Mouse (Mus musculus): ENCODE measurements around the gene Iqcc.

The Iqcc gene

GRCm38 (mm10) chr4:129622120-129622802, 3.4 kb upstream of the Iqcc start:
- DNase-seq (ENCODE audit: low read depth, low spot score), result no peak

DNA sequence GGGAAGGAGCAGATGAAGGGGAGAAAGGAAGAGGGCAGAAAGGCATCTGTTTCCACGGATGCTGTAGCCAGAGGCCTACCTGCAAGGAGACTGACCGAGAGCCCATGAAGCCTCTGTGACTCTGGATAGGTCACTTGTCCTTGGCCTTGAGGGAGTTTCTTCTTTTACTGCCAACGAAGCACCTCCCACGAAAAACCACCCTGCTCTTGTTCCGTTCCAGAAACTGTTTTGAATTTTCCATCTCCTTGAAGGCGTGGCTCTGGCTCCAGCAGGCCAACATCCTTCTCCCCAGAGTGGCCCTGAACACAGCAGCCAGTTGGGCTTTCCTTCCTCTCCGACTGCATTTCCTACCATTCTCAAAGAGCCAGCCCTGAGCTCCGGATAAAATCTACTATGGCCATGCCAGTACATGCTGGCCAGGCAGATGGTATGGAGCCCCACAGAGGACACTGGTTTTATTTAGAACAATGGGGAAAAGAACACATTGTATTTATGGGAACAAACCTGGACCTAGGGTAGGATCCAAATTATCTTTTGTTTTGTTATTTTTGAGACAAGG, 2.5 kb upstream of the Iqcc start:
- DNase-seq (ENCODE audit: low read depth, low spot score), result peak; percentile 44

DNA sequence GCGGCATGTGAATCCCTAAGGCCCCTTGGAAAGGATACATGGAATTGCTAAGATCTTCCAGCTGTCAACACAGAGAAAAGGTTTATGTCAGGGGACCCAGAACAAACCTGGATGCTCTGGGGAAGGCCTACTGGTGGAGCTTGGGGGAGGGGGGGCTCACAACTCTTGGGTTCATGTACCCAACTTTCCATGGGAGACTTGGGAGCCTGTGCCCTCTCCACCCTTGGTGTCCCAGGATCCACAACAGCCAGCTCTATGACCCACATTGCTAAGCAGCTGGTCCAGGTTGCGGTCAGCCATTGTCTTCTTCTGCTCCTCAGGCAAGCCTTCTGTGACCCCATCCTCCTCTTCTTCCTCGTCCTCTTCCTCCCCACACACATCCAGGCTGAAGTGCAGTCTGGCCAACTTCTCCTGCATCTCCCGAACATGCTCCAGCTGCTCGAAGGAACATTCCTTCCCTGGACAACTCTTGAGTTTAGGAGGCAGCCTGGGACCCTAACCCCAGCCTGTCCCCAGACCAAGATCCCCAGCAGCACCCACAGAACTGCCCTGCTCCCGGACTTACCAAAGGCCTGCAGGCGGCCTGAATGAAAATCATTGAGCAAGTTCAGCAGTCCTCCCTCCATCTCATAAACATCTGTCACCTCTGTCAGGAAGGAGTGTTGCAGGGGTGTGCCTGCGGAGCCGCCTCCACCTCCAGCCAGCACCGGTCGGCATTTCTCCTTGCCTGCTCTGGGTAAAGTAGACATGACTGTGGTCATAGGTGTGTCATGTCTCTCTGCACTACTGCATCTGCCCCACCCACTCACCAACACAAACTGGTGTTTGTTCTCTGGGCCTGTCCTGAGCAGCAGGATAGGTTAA, 1.8 kb upstream of the Iqcc start:
- no peak for DNase-seq (ENCODE audit: low read depth, low spot score)

DNA sequence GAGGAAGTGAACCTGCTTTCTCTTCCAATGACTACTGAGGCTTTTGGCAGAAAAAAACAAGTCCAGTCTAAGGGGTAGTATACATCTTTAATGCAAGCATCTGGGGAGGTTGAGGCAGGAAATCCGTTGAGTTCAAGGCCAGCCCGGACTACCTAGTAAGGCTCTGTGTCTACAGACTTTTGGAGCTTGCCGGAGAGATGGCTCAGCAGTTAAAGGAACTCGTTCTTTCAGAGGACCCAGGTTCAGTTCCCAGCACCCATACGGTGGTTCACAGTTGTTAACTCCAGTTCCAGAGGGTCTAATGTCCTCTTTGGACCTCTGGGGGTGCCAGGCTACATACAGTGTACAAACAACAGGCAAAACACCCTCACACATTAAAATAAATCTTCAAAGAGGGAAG, 868 bp downstream of the Iqcc start:
- DNase-seq (ENCODE audit: low read depth, low spot score), result no peak

- no peak for DNase-seq (ENCODE audit: low read depth, low spot score)
Observed at GRCm38 (mm10) chr4:129617121-129617641, 1.7 kb downstream of the Iqcc start.

- no peak for DNase-seq (ENCODE audit: low read depth, low spot score)
Observed at GRCm38 (mm10) chr4:129616631-129617030, 2.3 kb downstream of the Iqcc start.

DNA sequence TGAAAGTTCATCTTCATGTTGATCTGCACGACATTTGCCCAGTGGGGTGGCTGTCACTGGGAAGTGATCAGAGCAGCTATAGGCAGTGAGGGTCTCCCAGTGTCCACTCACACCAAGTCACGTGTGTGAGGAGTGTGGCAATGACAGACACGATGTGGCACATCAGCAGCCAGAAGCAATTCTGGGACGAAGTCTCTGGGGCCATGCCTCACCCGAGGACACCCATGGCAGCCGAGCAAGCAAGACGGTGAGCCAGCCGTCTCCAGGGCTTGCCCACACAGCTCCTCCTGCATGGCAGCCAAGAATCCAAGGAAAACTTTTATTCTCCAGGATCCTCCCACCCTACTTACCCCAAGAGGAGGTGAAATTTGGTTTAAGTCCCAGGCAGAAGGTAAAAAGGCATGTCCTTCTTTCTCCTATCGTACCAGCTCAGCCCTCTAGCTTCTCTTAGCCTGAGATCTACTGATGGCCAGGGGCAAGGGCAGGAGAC, 3.1 kb downstream of the Iqcc start:
- DNase-seq (ENCODE audit: low read depth, low spot score), result no peak

DNA sequence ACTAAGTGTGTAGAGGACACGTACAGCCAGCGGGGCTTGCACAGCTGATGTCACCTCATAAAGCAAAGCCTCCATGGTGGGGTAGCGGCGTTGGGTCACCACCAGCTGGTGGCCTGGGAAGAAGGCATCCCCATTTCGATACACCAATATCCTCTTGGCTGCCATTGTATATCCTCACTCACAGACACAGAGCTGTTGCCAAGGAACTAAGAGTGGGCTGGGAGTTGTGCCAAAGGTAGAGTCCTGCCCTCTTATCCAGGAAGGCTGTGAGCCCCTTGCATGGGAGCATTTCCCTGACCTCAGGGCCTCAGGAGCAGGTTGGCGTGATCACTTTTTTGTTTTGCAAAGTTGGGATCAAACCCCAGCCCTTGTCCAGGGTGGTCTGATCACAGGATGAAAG, 4.8 kb downstream of the Iqcc start, which contains the start of gene Dcdc2b:
TSS of gene Dcdc2b (minus strand) at position 165 of the 400 bp plus-strand sequence.
- DNase-seq (ENCODE audit: low read depth, low spot score), result no peak

- no peak for DNase-seq (ENCODE audit: low read depth, low spot score)
Observed at GRCm38 (mm10) chr4:129610472-129610871, 8.4 kb downstream of the Iqcc start.

DNA sequence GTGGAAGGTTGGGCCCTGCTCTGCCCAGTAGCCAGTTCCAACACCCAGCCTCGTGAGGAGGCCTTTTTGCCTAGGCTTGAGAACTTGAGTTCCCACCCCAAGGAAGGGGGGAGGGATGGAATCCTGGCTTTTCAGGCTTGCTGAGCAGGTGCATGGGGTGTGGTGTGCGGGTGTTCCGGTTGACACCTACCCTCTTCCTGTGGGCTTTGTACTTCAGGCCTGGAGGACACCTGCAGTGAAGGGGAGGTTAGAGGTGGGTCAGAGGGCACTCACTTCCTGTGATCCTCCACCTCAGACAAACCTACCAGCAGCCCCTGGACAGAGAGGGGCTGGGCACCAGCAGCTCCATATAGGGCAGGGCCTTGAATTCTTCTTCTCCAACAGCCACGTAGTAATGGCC, 8.9 kb downstream of the Iqcc start:
- DNase-seq (ENCODE audit: low read depth, low spot score), result peak; percentile 51

DNA sequence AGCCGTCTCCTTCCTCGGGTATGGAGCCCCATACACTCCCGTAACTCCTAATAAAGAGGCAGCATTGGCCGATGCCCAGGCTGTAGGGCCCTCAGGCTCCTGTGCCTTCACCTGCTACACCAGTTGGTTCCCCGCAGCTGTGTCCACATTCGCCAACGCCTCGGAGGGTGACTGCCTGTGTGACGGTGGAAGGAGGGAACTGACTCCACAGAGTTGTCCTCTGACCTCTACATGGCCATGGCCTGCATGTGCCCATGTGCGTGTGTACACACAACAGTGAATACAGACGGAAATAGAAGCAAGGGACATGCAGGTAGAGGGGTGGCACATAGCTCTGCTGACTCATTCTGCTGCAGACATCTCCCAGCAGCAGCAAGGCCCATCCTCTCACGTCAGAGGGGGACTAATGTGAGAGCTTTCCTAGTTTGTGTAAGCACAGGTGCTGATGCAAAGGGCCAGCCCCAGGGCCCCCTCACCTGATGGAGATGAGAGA, 9.7 kb downstream of the Iqcc start:
- peak; percentile 30 for DNase-seq (ENCODE audit: low read depth, low spot score)

- DNase-seq (ENCODE audit: low read depth, low spot score), result peak; percentile 93
Observed at GRCm38 (mm10) chr4:129608426-129609025, 10.4 kb downstream of the Iqcc start.

DNA sequence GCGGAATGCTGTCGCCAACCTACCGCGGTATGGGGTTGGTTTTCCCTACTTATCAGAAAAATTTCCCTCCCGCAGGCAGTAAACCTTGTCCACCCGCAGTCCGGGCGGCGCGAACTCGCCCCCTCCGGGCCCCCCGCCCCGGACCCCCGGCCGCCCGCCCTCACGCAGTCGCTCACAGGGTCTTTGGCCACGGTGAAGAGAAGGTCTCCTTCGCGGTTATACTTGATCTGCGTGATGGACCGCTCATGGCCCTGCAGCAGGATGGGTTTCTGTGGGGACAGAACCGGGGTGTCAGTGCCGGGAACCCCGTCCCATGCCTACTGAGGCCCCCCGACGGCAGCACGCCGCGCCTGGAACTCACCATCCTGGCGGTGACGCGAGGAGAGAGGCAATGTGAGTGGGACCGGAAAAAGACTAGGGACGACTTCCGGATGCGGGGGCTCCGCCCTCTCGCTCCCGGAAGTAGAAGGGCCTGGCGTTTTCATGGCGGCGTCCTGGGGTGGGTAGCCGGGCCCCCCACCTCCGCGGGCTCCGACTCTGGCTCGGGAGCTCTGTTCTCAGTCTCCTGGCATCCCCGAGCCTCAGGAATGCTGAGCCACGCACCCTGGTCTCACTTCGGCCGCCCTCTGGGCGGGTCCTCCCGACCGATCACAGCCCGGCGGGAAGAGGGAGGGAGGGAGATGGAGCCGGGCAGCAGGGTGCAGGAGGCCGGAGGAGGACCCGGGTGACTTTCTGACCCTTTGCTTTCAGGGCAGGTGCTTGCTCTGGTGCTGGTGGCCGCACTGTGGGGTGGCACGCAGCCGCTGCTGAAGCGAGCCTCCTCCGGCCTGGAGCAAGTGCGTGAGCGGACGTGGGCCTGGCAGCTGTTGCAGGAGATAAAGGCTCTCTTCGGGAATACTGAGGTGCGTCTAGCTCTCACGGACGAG, 18.4 kb downstream of the Iqcc start, which contains the start of the genes Eif3i and Tmem234:
TSS of gene Eif3i (minus strand) at position 416 of the 926 bp plus-strand sequence.
TSS of gene Tmem234 (plus strand) at position 436 of the 926 bp plus-strand sequence.
- peak; percentile 91 for DNase-seq (ENCODE audit: low read depth, low spot score)

GRCm38 (mm10) chr4:129588865-129589264, 30.0 kb downstream of the Iqcc start:
- DNase-seq (ENCODE audit: low read depth, low spot score), result no peak

DNA sequence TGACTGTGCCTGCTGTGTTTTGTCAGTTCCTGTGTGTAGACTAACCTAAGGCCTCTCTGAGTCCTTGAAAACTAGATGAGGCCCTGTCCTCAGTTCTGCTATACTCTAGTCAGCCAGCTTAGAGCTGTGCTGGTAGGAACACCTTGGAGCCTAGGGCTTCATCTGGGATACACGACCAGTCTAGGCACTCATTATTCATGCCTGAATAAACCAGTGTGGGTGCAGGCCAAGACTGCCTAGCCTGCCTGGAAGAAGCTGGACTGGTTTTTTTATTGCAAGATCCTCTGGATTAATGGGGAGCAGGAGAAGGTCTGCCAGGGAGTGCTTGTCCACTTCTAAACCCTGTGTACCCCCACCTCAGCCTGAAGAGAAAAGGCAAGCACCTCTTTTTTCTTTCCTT, 32.0 kb downstream of the Iqcc start:
- DNase-seq (ENCODE audit: low read depth, low spot score), result no peak

- DNase-seq (ENCODE audit: low read depth, low spot score), result no peak
Observed at GRCm38 (mm10) chr4:129585773-129586172, 33.1 kb downstream of the Iqcc start.

DNA sequence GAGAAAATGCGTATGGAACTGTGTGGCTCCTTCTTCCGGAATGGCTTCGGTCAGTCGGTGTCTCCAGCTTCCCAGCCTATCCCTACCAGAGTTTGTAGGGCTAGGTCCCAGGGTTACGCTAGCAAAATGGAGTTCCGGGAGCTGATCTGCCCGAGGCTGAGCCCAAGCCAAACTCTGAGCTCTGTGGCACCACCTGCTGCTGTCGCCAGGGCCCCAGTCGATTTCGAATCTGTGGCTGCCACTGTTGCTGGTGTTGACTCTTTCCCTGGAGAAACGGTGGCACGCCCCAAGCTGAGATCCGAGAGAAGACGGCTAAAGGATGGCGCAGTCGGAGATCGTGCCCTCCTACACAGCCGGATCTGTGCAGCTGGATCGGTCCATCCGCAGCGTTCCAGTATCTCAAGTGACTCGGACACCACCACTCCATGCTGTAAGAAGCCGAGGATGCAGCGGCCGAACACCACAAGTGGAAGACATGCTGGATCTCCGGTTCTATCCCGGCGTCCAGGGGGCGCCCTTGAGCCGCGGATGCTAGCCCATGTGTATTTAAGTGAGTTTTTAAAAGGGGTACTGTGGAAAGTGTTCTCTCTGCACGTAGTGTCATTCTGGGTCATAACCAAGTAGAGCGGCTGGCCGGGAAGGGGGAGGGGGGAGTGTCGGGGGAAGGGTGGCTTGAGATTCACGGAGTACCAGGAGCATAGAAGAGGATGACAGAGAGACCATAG, 33.9 kb downstream of the Iqcc start:
- peak; percentile 92 for DNase-seq (ENCODE audit: low read depth, low spot score)

DNA sequence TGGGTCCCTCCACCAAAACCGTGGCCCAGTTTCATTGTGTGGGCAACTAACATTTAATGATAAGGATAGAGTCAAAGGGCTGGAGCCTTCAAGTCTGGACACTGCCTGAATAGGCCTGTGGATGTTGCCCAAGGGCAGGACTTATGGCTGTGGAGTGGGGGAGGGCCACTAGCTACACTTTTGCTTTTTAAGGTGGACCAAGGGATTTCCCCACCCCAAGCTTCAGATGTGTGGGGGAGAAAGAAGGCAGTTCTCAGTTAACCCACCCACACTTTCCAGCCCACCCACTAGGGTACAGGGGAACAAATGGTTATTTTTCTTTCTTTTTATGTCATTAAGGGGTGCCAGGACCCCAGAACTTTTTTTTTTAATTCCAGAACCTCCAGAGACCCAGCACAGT, 34.5 kb downstream of the Iqcc start:
- peak; percentile 50 for DNase-seq (ENCODE audit: low read depth, low spot score)

DNA sequence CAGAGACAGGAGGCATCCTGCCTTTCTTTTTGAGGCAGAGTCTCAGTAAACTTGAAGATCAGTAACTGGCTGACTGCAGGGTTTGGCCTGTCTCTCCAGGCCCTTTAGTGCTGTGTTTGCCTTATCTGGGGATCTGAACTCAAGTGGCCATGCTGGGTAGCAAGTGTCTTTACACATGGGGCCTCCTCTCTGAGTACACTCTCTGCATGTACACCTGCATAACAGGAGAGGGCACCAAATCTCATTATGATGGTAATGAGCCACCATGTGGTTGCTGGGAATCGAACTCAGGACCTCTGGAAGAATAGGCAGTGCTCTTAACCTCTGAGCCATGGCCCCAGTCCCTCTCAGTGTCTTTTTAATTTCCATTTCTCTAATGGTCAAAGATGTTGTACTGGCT, 36.6 kb downstream of the Iqcc start:
- no peak for DNase-seq (ENCODE audit: low read depth, low spot score)

- peak; percentile 80 for DNase-seq (ENCODE audit: low read depth, low spot score)
Observed at GRCm38 (mm10) chr4:129580347-129580746, 38.6 kb downstream of the Iqcc start.
